Mouse (Mus musculus): ENCODE data around the gene Shcbp1l.
"Not testable (repeated sequence)": the region's sequence is repeated elsewhere in the genome, so short reads cannot be mapped to it uniquely, and the experiment has no call there.

Gene Shcbp1l

GRCm38 (mm10) chr1:153417805-153418204 is 7.2 kb upstream of the Shcbp1l start:
- not testable (repeated sequence) for DNase-seq (ENCODE audit: low spot score in 2 of 2)

GRCm38 (mm10) chr1:153424271-153424670 is 691 bp upstream of the Shcbp1l start:
- no peak for DNase-seq (ENCODE audit: low spot score in 2 of 2)

GRCm38 (mm10) chr1:153431158-153431557 is 6.2 kb downstream of the Shcbp1l start:
- no peak for DNase-seq (ENCODE audit: low spot score in 2 of 2)

- no peak for DNase-seq (ENCODE audit: low spot score in 2 of 2)
These were observed 6.7 kb downstream of the Shcbp1l start for GRCm38 (mm10) chr1:153431701-153432100.

- no peak for DNase-seq (ENCODE audit: low spot score in 2 of 2)
These were observed 7.4 kb downstream of the Shcbp1l start for GRCm38 (mm10) chr1:153432329-153432728.

GRCm38 (mm10) chr1:153433851-153434589 is 9.1 kb downstream of the Shcbp1l start:
- no peak for DNase-seq (ENCODE audit: low spot score in 2 of 2)

GRCm38 (mm10) chr1:153437536-153437935 is 12.6 kb downstream of the Shcbp1l start:
- no peak for DNase-seq (ENCODE audit: low spot score in 2 of 2)

- DNase-seq (ENCODE audit: low spot score in 2 of 2) = no peak
These were observed 15.8 kb downstream of the Shcbp1l start for GRCm38 (mm10) chr1:153440752-153441151.

GRCm38 (mm10) chr1:153441656-153442055 is 16.7 kb downstream of the Shcbp1l start:
- DNase-seq (ENCODE audit: low spot score in 2 of 2) = no peak

- no peak for DNase-seq (ENCODE audit: low spot score in 2 of 2)
These were observed 18.1 kb downstream of the Shcbp1l start for GRCm38 (mm10) chr1:153443019-153443418.

- no peak for DNase-seq (ENCODE audit: low spot score in 2 of 2)
These were observed 18.7 kb downstream of the Shcbp1l start for GRCm38 (mm10) chr1:153443632-153444031.

- no peak for DNase-seq (ENCODE audit: low spot score in 2 of 2)
These were observed 21.3 kb downstream of the Shcbp1l start for GRCm38 (mm10) chr1:153446120-153446831.

GRCm38 (mm10) chr1:153451237-153452154 is 26.5 kb downstream of the Shcbp1l start:
- DNase-seq (ENCODE audit: low spot score in 2 of 2) = peak in 1 of 2 experiments; percentile 25

GRCm38 (mm10) chr1:153453146-153453642 is 28.2 kb downstream of the Shcbp1l start:
- no peak for DNase-seq (ENCODE audit: low spot score in 2 of 2)

GRCm38 (mm10) chr1:153456137-153456536 is 31.2 kb downstream of the Shcbp1l start:
- DNase-seq (ENCODE audit: low spot score in 2 of 2) = no peak

GRCm38 (mm10) chr1:153461796-153462195 is 36.8 kb downstream of the Shcbp1l start:
- DNase-seq (ENCODE audit: low spot score in 2 of 2) = no peak

- DNase-seq (ENCODE audit: low spot score in 2 of 2) = no peak
These were observed 54.3 kb downstream of the Shcbp1l start for GRCm38 (mm10) chr1:153479296-153479695.

- peak; percentile 45 to 78 for DNase-seq (ENCODE audit: low spot score in 2 of 2)
These were observed 55.5 kb downstream of the Shcbp1l start for GRCm38 (mm10) chr1:153480386-153481024.

- no peak for DNase-seq (ENCODE audit: low spot score in 2 of 2)
These were observed 56.1 kb downstream of the Shcbp1l start for GRCm38 (mm10) chr1:153481025-153481412.

GRCm38 (mm10) chr1:153485201-153485796 is 60.3 kb downstream of the Shcbp1l start:
- DNase-seq (ENCODE audit: low spot score in 2 of 2) = no peak

- DNase-seq (ENCODE audit: low spot score in 2 of 2) = not testable (repeated sequence)
These were observed 61.2 kb downstream of the Shcbp1l start for GRCm38 (mm10) chr1:153486120-153486519.

Data from cerebellum, postnatal 4 days (tissue).